Mouse (Mus musculus): ENCODE measurements at regions not wholly inside any gene's neighbourhood (a gene's known extent, or its start where the extent isn't known, plus 50 kb on each side); places are given as distances from the start of the nearest gene placed in this dataset.

- Histone ChIP-seq H3K9me3 (replicated peaks; ENCODE audit: low read length) (no peaks in the 10 kb centered on the region), H3K27me3 (replicated peaks) (no peaks in the 10 kb centered on the region), H3K36me3 (replicated peaks in 1 of 2; ENCODE audit: control insufficient read depth in 1 of 2, insufficient read depth in 1 of 2, low read length in 1 of 2) (no peaks in the 10 kb centered on the region), H3K9ac (ENCODE audit: insufficient read depth, low read depth) (no peak overlapping the region), H3K4me2 (ENCODE audit: insufficient read depth, low read depth, poor library complexity, severe bottlenecking) (no peak overlapping the region; the same call in 1 of the 2 replicates), H3K4me1 (ENCODE audit: control insufficient read depth in 1 of 2, insufficient read depth in 2 of 2) (no peaks in the 10 kb centered on the region), H3K27ac (ENCODE audit: insufficient read depth, low read depth) (no peak overlapping the region), H3K79me2 (replicated peaks; ENCODE audit: control insufficient read depth, extremely low read depth, insufficient read depth, poor library complexity, severe bottlenecking) (no peaks in the 10 kb centered on the region), H3K4me3 (replicated peaks in 1 of 3; ENCODE audit: low read depth in 2 of 3, low read length in 2 of 3, poor library complexity in 1 of 3) (no peak overlapping the region)
- DNase-seq (ENCODE audit: extremely low read depth): peak; percentile 71
- in situ Hi-C loops (cut with MboI; ENCODE audit: low pct_ligation_motif_present, low pct_unique_long_range_greater_than_20kb, low sequenced_read_pairs) (no loop called here), dilution Hi-C loops (cut with MboI; ENCODE audit: extremely low pct_ligation_motif_present, extremely low pct_unique_long_range_greater_than_20kb, low sequenced_read_pairs) (no loop called here)
- TF ChIP-seq MAFK (IDR thresholded peaks at IDR 0.05; ENCODE audit: insufficient replicate concordance, low read length) (0 out of 2 replicates have a peak, but pooled peaks have one; percentile 7), ETS1 (conservative IDR thresholded peaks at IDR 0.05; ENCODE audit: low read depth, low read length) (peak; percentile 36), MYC (IDR thresholded peaks at IDR 0.05; ENCODE audit: low read depth, low read length) (no peak), E2F4 (IDR thresholded peaks at IDR 0.05; ENCODE audit: insufficient replicate concordance, low read depth, low read length) (no peak), PAX5 (IDR thresholded peaks at IDR 0.05; ENCODE audit: low read length) (no peak), MAX (IDR thresholded peaks at IDR 0.05; ENCODE audit: low read length) (no peak), CHD1 (IDR thresholded peaks at IDR 0.05; ENCODE audit: low read depth, low read length) (no peak), RCOR1 (conservative IDR thresholded peaks at IDR 0.05; ENCODE audit: low read depth, low read length) (0 out of 2 replicates have a peak, but pooled peaks have one; percentile 57), MAZ (IDR thresholded peaks at IDR 0.05; ENCODE audit: low read depth, low read length) (no peak), IRF4 (IDR thresholded peaks at IDR 0.05; ENCODE audit: low read depth, low read length) (peak; percentile 75), BHLHE40 (IDR thresholded peaks at IDR 0.05; ENCODE audit: low read depth, low read length) (0 out of 2 replicates have a peak, but pooled peaks have one; percentile 29), EP300 (IDR thresholded peaks at IDR 0.05; ENCODE audit: low read length) (peak; percentile 75), POLR2A (IDR thresholded peaks at IDR 0.05; ENCODE audit: low read depth, low read length) (no peak), JUN (IDR thresholded peaks at IDR 0.05; ENCODE audit: insufficient read depth, low read depth, low read length) (peak; percentile 10; the same call in 1 of the 2 replicates), TBP (conservative IDR thresholded peaks at IDR 0.05; ENCODE audit: low read depth, low read length) (no peak), MEF2A (IDR thresholded peaks at IDR 0.05; ENCODE audit: borderline replicate concordance, low read depth, low read length) (peak; percentile 33; the same call in 1 of the 2 replicates), SMC3 (IDR thresholded peaks at IDR 0.05; ENCODE audit: low read depth, low read length) (no peak), POLR2AphosphoS2 (IDR thresholded peaks at IDR 0.05; ENCODE audit: low read depth, low read length) (no peak)
Observed at GRCm38 (mm10) chr2:21299681-21300080, 67.7 kb upstream of the Gpr158 start.
